Mouse (Mus musculus) right cerebral cortex, postnatal 4 days (tissue): ENCODE data around the gene Colgalt1.

Experiments used
- DNase-seq: peaks from one replicate; pipeline ENCODE4 v3.0.0-alpha.2; 2022

The Colgalt1 gene

DNA sequence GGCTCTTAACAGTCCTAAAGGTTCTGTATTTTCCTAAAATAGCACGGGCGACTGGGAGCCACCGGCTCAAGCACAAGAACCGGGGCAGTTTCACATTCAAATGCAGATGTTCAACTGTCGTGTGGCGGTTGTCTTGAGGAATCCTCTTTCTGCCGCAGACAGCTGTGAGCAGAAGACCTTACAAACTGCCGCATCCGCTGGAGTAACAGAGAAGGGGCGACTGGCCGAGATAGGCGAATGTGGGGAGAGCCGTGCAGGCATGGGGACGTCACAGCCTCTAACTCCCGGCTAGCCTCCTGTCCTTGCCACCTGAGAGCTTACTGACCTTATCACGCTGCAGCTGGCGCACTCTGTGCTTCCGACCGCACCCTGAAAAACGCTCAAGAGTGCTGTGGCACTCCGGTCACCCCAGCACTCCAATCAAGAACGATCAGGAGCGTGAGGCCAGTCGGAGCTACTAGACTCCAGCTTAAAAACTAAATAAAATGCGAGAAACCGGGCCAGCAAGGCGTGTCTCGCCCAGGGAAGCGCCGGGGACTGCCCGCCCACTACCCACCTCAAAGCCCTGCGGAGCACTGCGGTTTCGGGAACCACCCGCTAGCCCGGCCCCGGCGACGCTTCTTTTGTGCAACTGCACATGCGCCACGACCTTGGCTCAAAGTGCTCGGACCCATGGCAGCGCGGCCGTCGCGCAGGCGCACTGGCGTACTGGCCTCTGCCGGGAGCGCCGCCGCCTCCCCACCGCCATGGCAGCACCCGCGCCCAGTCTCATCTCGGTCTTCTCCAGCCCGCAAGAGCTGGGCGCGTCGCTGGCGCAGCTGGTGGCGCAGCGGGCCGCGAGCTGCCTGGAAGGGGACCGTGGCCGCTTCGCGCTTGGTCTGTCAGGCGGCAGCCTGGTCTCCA, 19.1 kb upstream of the Colgalt1 start, which contains the start of gene Pgls:
Gene Pgls, plus strand, starts transcription at position 706 of the 903 bp plus-strand sequence.
- peak; percentile 92 for DNase-seq

DNA sequence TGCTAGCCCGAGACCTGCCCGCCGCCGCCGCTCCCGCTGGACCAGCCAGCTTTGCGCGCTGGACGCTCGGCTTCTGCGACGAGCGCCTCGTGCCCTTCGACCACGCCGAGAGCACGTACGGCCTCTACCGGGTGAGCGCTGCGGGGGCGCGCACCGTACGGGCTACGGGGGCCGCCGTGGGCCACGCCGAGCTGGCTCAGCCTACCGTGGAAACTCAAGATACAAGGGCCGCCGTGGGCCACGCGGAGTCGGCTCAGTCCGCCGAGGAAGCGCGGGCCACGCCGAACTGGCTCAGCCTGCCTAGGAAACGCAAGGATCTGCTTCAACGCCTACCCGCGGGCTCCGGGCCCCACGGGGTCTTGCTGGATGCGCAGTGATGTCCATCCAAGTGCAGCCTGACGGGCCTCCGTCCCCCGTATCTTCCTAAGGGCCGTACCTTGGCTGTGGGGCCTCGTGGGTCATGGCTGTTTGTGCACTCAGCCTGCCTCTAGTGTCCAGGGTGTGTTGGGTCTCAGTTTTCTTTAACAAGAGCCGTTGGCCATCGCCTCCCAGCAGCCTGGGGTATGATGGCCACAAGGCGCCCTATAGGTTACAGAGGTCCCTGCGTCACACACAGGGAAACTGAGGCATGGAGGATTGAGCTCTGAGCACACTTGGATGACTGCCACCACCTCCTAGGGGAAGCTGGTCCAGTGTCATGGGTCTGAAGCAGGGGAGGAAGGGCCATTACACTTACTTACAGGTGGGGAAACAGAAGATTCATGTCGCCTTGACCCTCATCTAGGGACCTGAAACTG, 18.2 kb upstream of the Colgalt1 start:
- peak; percentile 68 for DNase-seq

DNA sequence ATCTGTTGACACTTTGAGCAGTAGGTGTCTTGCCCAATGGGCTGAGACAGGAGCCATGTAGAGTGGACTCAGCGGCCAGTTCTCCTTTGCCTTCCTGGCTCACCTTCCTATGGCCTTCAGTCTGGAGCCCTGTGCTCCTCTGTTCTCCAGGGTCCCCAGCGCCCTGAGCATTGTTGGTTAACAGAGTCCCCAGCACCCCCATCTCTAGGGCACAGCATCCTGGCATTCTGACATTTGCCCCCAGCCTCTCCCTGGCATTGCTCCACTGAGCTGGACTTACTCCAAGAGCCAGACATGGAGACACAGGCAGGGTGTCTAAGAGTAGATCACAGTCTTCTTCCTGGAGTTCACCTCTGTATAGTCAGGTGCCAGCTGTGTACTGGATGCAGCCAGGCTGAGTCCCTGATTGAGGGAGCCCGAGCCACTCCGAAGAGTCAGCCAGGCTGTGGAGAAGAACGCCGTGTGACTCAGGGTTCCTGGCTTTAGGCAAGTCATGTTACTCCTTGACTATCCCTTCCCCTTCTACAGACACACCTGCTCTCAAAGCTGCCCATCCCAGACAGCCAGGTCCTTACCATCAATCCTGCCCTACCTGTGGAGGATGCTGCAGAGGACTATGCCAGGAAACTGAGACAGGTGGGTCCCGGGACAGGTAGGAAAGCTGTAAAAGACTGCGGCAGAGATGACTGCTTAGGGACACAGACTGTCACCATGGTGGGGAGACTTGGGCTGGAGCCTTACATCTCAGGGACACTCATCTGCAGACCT, 17.1 kb upstream of the Colgalt1 start:
- DNase-seq = no peak

DNA sequence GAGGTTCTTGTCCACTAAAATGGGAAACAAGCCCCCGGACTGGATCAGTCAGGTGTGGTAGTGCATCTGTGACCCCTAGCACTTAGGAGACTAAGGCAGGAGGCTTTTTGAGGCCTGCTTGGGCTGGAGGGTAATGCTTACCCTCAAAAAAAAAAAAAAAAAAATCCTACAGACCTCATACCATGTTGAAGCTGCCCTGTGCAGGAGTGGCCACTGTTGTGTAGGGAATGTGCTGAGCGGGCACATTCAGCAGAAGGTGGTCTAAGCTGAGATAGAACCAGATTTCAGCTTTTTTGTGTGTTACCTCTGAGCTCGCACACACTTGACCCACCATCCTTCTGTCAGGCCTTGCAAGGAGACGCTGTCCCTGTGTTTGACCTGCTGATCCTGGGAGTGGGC, 16.5 kb upstream of the Colgalt1 start:
- no peak for DNase-seq

DNA sequence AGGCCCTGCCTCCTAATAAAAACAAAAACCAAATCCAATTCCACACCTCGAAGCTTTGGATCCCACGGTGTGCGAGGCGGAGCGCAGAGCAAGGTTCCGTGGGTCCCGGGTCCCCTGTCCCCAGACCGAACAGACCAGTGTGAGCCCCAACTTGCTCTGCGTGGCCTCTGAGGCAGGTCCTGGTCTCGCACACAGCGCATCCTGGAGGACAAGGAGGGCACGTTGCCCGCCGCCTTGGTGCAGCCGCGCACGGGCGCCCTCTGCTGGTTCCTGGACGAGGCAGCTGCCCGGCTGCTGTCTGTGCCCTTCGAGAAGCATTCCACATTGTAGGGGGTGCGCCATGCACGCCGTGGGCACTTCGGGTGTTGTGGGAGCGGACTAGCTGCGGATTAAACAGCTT, 14.9 kb upstream of the Colgalt1 start:
- DNase-seq = peak; percentile 97

DNA sequence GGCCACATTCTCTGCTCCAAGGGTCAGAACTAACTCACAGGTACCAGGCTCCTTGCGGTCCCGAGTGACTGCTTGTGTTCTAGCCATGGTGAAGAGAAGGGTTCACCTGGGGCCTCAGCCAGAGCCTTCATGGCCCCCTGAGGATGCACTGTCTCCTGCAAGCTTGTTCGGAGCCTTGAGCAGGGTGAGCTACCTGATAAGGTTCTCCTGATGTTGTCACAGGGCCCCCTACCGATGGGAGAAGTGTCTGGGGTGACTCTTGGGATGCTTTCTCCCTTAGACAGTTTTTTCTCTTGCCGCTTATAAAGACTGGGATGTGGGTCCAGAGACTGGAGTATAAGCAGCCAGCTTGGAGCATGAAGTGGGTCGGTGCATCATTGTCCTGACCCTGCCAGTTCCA, 14.4 kb upstream of the Colgalt1 start:
- no peak for DNase-seq

DNA sequence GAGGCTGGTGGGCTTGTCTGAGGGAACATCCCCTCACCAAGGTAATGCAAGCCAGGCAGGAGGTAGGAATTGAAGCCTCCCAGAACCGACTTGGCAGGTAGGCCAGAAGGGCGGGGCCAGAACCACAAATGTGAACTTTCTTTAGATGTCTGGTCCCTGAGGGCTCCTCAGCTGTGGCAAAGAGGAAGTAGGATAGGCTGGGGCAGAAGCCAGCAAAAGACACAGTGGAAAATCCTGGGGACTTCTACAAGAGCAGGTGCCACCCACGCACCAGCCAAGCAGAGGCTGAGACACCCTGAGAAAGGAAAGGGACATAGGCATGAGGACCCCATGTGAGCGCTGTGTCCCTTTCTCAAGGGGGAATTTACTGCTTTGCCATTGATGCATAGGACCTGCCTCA, 14.0 kb upstream of the Colgalt1 start:
- no peak for DNase-seq

DNA sequence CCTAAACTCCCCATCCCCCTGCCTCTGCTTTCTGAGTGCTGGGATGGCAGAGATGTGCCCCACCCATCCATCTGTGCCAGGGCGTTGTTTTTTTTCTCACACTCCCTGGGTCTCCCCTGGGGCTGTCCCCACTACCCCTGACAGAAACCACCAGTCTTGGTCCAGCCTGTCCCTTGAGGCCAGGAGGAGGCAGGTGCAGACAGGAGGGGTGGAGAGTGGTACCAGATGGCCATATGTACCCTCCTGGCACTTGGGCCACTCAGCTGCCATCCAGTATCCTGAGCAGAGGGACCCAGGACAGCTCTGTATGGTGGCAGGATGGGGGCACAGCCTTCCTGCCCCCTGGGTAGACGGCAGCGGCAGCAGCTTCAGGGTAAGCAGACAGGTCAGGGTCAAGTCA, 13.3 kb upstream of the Colgalt1 start, which contains the start of gene Fam129c:
Gene Fam129c, plus strand, starts transcription at position 198 of the 400 bp plus-strand sequence.
- DNase-seq = no peak

DNA sequence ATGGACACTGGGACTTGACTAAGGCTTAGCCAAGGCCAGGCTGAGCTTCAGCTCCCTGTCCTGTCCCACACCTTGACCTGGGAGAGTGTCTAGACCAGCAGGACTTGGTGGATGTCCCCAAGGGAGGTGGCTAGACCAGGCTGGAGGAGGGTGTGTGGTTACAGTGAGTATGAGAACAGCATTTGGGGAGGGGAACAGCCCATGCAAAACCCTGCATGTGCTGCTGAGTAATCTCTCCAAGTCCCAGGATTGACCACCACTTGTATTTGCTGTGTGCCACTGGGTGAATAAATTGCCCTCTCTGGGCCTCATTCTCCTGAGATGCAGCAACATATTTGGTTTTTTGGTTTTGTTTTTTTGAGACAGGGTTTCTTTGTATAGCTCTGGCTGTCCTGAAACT, 12.4 kb upstream of the Colgalt1 start:
- no peak for DNase-seq

DNA sequence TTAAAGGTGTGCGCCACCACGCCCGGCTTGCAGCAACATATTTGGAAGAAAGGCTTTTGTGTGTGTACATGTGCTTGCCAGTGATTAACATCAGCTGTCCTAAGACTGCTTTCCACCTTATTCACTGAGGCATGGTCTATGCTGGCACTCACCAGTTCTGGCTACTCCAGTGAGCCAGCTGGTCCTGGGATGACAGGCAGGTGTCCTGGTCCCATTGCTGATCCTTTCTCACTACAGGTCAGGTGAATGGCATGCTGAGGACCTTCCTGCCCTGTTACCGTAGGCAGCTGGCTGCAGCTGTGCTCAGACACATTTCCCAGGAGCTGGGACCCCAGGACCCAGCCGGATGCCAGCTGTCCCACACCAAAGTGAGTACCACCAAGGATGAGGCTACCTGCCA, 12.0 kb upstream of the Colgalt1 start:
- no peak for DNase-seq

DNA sequence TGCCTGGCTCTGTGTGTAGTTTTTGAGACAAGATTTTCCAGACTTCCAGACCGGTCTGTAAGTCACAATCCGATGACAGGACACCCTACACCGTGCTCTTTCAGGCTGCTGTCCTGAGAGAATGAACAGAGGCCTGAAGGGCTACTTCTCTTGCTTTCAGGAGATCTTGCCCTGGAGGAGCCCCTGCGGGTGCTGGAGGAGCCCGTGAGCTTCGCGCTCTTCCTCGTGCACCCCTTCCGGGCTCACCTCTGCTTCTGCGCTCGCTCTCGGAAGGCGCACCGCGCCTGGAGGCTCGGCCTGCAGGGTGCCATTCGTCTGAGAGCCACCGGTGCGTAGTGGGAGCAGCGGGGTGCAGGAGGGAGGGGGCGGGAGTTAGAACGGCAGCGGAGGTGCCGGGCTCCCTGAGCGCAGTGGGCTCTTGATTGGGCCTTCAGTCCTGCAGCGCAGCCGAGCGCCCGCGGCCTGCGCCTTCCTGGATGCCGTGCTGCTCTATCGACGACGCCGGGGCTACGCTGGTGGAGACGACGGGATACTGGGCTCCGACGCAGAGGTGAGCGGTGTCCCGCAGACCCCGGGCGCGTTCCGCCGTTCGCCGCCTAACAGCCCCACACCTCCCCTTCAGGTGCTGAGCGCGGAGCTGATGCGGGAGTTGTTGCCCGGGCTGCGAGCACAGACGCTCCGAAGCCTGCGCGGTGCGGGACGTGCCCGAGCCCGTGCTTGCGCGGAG, 8.7 kb upstream of the Colgalt1 start:
- DNase-seq = peak; percentile 33

DNA sequence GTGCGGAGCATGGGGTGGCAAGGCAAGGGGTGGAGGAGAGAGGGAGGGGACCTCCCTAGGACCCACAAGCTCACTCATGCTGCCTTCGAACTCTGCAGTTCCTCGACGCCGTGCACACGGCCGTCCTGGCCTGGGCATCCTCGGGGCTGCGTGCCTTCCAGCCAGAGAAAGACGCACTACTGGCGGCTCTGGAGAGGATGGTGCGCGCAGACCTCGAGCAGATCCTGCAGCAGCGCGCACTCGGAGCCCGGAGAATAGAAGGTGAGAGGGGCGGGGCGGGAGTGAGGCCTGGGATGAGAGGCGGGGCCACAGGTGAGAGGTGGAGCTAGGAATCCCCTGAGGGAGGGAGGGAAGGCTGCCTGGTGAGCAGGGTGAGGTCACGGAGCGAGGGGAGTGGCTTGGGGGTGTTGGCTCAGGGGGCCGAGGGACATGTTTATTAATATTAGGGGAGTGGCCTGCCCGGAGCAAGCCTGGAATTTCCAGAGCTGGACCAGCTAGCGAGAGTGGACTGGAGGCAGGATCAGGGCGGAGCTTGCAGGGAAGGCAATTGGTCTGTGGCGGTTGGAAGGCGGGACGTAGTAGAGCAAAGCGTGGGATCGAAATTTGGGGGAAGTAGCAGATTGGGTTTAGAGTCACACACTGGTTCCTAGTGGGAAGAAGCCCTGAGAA, 8.0 kb upstream of the Colgalt1 start:
- peak; percentile 44 for DNase-seq

DNA sequence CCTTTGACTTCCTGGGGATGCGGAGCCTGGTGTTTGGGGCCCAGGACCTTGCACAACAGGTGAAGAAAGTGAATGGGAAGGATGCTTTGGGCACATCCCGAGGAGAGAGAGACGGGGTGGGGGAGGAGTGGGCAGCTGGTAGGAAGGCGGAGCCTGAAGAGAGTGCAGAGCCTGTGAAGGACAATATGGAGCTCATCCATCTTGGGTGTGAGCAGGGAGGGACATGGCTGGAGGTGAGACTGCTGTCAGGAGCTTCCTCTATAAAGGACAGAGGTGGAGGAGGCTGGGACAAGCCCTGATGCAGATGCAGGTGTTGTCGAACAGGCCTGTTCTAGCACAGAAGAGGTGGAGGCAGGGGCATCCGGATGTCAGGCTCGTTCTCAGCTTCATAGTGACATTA, 6.8 kb upstream of the Colgalt1 start:
- DNase-seq = no peak

DNA sequence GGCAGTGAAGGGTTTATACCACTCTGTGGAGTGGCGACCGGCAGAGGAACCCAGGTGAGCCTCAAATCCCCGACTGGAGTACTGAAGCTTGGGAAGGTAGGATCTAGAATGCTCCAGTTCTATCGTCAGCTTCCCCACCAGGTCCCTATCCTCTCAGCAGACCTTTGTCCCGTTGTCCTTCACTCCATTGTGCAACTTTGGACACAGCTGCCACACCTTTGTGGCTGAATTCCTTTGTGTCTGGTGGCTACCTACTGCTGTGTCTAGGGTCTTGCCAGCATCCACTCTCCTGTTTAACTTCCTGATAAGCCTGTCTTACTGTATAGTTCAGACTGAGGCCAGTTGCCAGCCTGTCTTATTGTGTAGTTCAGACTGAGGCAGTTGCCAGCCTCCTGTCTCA, 1.3 kb downstream of the Colgalt1 start:
- DNase-seq = no peak

DNA sequence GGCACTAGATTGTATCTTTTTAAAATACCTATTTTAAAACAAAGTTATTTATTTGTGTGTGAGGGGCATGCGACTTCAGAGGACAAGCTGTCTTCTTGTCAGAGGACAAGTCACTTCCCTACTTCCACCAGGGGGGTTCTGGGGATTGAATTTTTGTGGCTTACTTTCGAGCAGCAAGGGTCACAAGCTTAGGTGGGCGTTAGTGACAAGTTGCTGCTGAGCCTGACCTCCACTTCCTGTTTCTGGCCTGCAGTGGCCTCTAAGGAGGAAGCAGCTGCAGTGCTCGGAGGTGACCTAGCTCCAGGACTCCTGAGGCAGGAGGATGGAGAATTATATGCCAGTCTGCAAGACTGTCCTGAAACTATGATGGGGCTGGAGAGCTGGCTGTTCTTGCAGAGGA, 2.6 kb downstream of the Colgalt1 start:
- no peak for DNase-seq

DNA sequence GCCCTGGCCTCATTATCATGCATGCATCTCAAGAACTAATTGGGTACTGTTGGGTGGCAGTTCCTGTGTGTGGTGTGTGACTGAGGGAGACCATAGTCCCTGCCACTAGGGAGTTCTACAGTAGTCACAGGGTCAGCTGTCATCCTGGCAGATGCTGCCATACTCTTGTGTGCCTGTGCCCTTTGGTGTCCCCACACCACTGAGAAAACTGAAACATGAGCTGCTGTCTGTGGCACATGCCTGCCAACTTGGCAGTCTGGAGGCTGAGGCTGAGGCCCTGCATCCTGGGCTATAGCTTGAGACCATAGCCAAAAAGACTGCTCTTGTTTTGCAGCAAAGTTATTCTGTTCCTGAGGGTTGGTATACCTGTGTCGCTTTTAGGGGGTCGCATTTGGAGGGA, 9.0 kb downstream of the Colgalt1 start:
- DNase-seq = no peak

DNA sequence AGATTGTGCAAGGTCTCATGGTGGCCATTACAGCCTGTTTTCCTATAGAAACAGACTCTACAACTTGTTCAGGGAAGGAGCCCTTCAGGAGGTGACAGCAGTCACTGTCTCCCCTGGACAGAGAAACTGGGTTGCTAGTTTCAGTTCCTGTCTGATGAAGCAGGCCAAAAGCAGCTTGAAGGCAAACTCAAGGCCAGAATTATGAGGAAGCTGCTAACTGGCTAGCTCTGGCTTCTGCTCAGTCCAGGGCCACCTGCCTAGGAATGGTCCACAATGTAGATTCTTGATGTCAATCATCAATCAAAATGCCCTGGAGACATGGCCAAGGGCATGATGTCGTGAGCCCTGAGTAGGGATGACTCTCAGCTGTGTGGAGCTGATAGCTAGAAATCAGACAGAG, 14.3 kb downstream of the Colgalt1 start:
- no peak for DNase-seq

DNA sequence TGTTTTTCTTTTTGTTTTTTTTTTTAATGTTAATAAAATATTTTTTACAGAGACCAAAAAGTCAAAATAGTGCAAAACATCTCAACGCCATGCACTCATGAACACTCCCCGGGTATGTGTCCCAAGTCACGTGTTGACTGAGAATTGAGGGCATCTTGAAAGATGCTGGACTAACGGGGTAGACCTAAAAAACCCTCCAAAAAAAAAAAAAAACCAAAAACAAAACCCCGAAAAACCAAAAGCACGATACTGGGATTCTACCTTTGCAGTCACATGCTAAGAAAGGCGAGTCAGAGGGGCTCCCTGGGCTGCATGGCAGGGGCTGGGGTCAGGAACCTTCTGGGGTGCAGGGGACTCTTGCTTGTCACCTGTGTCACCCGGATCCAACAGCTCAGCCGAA, 16.0 kb downstream of the Colgalt1 start:
- DNase-seq = no peak

DNA sequence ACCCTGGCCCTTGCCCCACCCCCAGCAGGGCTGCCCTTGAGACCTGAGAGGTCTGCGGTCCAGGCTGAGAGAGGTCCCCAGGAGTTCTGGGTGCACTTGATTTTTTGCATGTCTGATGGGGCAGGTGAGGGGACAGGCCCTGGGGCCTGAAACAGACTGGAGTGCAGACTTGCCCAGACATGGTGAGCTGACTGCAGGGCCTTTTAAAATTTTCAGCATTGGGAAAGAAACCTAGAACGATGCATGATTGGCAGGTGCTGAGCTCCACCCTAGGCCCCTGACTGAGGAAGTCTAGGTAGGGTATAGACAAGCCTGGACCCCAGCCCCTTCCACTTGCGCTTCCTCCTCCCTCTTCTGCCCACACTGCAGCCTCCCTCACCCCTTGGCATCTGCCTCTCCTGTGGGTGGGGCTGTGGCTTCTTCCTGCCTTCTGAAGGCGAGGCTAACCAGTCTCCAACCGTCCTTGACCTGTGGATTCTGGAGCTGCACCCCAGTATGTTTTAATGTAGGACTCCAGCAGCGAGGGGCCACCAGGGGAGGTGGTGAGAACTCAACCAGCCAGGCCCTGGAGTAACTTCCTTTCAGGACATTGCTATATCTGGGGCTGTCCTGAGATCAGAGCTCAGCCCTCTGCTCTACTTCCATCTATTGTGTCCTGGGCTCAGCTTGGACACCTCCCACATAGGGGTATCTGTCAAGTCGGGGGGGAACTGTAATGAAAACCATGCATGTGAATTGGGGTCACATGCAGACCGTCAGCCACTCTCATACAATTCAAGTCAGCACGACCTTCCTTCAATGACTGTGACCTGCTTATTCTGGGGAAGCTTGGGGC, 16.7 kb downstream of the Colgalt1 start:
- DNase-seq = no peak

DNA sequence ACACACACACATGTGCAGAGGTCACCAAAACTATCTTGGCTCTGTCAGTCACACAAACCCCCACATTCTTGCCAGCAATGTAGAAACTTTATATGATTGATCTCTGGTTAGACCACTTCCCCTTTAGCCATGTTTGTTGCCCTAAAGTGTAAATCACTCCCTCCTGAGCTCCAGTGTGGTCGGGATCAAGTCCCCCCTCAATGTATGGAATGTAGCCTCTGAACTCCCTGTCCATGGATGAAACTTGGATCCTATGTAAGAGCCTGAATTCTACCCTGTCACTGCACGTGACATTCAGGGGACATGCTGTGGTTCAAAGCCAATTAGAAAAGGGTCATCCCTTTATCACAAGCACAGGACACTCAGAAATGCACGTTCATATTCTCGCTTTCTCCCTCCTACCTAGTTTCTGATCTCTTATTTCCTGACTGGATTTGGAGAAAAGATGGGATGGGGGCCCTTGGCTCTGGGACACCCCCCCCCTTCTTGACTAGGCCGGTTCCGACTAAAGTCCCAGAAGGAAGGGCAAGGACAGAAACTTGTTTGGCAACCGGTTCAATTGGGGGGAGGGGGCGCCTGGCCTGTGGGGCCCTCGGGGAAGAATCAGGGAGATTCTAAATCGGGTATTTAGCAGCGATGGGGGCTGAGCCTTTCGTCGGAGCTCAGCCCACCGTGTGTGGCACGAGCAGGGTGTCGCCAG, 17.7 kb downstream of the Colgalt1 start:
- peak; percentile 41 for DNase-seq
